Mouse (Mus musculus): ENCODE results near the gene Grk5.

Gene Grk5

DNA sequence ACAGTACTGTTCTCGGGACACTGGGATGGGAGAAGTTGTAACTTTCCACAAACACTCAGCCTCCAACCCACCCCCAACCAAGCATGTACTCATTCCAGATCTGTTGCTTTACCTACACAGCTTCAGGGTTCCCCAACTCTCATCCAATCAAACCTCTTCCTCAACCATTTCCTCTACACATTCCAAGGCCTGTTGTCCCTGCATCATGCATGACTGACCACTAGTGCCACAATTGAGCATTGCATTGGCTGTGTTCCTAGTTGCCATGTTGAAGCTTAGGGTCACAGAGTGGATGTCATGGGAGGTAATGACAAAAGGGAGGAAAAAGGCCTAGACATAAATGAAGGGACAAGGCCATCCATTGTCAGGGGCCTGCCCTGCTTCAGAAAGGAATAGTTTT is 175.5 kb downstream of the Grk5 start:
- DNase-seq (ENCODE audit: low spot score): no peak

DNA sequence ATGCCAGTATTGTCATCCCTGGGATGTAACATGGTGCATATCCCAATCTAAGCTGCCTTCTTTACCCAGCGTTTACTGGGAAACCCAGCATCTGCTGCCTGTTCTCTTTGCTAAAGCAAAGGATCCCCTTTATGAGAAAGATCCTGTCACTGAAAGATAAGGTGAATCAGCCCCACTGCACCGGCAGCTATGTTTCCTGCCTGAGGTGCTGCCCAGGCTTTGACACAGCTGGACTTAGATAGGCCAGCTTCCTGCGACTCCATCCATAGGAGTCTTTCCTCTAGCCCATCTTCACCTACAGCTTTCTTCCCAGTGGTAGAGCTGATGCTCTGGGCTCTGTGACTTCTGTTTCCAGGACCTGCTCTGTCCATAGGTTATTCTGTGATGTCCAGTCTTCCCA is 189.1 kb downstream of the Grk5 start:
- DNase-seq (ENCODE audit: low spot score): no peak

- no peak for DNase-seq (ENCODE audit: low spot score)
Observed at GRCm38 (mm10) chr19:61080251-61080749, 190.8 kb downstream of the Grk5 start.

DNA sequence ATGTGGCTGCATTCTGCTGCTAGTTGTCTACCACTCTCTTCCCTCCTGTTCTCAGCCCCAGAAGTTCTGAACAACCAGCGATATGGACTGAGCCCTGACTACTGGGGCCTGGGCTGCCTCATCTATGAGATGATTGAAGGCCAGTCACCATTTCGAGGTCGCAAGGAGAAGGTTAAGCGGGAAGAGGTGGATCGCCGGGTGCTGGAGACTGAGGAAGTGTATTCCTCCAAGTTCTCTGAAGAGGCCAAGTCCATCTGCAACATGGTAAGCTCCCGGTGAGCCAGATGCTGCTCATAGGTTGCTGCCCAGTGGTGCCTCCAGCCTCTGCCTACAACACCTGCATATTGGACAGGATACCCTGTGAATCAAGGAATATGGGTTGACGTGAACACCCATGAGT is 193.5 kb downstream of the Grk5 start:
- no peak for DNase-seq (ENCODE audit: low spot score)

DNA sequence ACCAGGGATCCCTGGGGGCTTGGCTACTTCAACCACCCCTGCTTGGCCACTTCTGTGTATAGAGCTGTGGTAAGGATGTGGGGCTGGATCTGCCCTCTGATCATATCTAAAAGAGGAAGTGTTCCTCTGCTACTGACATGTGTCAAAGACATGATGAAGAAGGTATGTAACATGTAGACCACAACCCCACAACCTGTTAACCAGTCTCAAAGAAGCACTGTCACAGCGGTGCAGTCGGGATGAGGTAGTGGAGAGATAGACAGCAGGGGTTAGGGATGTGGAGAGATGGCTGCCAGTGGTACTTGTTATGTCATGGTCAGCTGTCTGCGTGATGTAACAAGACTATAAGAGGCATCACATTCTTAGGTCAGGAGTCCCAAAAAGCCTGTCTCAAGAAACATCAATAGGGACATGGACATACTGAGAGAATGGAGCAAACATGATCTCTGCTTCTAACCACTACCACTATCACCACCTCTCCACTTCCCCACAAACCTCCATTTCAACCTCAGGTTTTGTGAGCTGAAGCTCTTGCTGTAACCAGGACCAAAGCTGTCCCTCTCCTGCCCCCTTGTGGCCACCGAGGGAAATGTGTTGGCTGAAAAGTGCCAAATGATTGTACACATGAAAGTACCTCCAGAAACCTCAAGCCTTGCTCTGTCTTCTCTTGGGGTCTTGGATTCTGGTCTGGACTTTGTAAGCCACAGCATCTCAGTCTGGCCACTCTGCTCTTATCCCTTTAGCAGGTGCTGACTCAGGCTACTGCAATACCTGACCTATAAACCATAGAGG is 194.8 kb downstream of the Grk5 start:
- DNase-seq (ENCODE audit: low spot score): peak; percentile 94

- DNase-seq (ENCODE audit: low spot score): no peak
Observed at GRCm38 (mm10) chr19:61085217-61085616, 195.7 kb downstream of the Grk5 start.

GRCm38 (mm10) chr19:61087781-61088180 is 198.2 kb downstream of the Grk5 start:
- DNase-seq (ENCODE audit: low spot score): no peak

DNA sequence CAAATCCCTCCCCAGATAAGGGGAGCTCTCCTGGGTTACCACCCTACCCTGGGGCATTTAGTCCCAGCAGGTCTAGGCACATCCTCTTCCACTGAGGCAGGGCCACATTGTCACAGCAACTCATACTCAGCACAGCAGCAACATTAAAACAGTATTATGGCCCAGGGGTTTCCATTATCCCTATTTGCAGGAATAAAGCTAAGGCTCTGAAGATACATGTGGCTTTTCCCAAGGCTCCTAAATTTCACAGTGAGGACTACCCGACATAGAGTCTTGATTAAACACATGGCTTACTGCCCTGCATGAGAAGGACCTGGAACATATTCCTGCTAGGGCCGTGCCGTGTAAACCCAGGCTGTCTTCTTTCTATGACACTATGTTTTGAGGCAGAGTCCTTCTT is 199.5 kb downstream of the Grk5 start:
- no peak for DNase-seq (ENCODE audit: low spot score)

GRCm38 (mm10) chr19:61090541-61090940 is 201.0 kb downstream of the Grk5 start:
- DNase-seq (ENCODE audit: low spot score): no peak

GRCm38 (mm10) chr19:61096776-61097175 is 207.2 kb downstream of the Grk5 start:
- DNase-seq (ENCODE audit: low spot score): no peak

GRCm38 (mm10) chr19:61097764-61098163 is 208.2 kb downstream of the Grk5 start:
- DNase-seq (ENCODE audit: low spot score): peak; percentile 20

GRCm38 (mm10) chr19:61110184-61110583 is 220.6 kb downstream of the Grk5 start:
- no peak for DNase-seq (ENCODE audit: low spot score)

DNA sequence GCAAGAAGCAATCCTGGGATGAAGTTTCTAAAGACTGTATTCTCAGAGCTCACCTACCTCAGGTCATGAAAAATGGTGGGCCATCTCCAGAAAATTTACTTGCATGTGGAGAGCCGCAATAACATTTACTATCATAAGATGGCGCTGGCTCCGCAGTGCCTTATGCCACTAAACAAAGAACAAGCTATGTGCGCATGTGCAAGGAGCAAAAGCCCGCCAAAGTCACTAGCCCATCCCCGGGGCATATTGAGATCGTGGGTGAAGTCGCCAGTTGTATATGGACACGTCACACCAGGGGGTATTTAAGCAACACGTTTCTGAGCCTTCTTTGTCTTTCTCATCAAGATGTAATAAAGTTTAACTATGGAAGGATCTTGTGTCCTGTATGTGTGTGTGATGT is 241.5 kb downstream of the Grk5 start:
- DNase-seq (ENCODE audit: low spot score): no peak

GRCm38 (mm10) chr19:61138655-61139054 is 249.1 kb downstream of the Grk5 start:
- no peak for DNase-seq (ENCODE audit: low spot score)

- peak; percentile 89 for DNase-seq (ENCODE audit: low spot score)
Observed at GRCm38 (mm10) chr19:61140342-61141206, 251.0 kb downstream of the Grk5 start, which contains the start of gene Zfp950. Gene Zfp950, minus strand, starts transcription at chr19:61140840.

GRCm38 (mm10) chr19:61141299-61141698 is 251.8 kb downstream of the Grk5 start:
- no peak for DNase-seq (ENCODE audit: low spot score)
